Mouse (Mus musculus) ES-Bruce4 (cell line): ENCODE results near the gene Tbc1d1. TPM values are rescaled to one million over a fixed set of nuclear protein-coding genes. Genes with fewer than 3 reads are reported as not detected.

Experiments
- H3K27ac ChIP-seq: 2 replicates; pipeline ENCODE4 v1.5.1; 2012; ENCODE audit warnings: low read length, inconsistent platforms; ENCODE audit not compliant: insufficient read depth
- H3K27me3 ChIP-seq: 2 replicates; pipeline ENCODE4 v1.6.1; 2012; ENCODE audit warnings: mild to moderate bottlenecking, low read length, inconsistent platforms; ENCODE audit not compliant: control insufficient read depth, poor library complexity, insufficient read depth, severe bottlenecking
- H3K36me3 ChIP-seq: 2 replicates; pipeline ENCODE4 v1.6.1; 2012; ENCODE audit warnings: inconsistent platforms, mild to moderate bottlenecking, low read length, moderate library complexity; ENCODE audit not compliant: control insufficient read depth, poor library complexity, insufficient read depth, severe bottlenecking
- H3K4me1 ChIP-seq: one replicate; pipeline ENCODE4 v1.8.1; 2011; ENCODE audit warnings: low read length; ENCODE audit not compliant: control insufficient read depth, insufficient read depth
- H3K4me3 ChIP-seq: 2 replicates; pipeline ENCODE4 v1.5.1; 2011; ENCODE audit warnings: low read depth, mild to moderate bottlenecking, low read length
- H3K9ac ChIP-seq: 2 replicates; pipeline ENCODE4 v1.6.1; 2012; ENCODE audit warnings: low read depth, mild to moderate bottlenecking, inconsistent platforms; ENCODE audit not compliant: poor library complexity, severe bottlenecking
- H3K9me3 ChIP-seq: replicated peaks from 2 replicates; pipeline ENCODE4 v1.6.1; 2012; ENCODE audit warnings: mild to moderate bottlenecking, low read length, inconsistent platforms; ENCODE audit not compliant: control insufficient read depth, poor library complexity, insufficient read depth, severe bottlenecking
- CTCF ChIP-seq: IDR thresholded peaks from one replicate; pipeline ENCODE4 v1.8.1; 2011; ENCODE audit warnings: low read depth, low read length
- EP300 ChIP-seq: IDR thresholded peaks from 2 replicates; pipeline ENCODE4 v1.6.1; 2011; ENCODE audit warnings: low read depth, low read length; ENCODE audit not compliant: insufficient read depth
- POLR2A ChIP-seq: IDR thresholded peaks from one replicate; pipeline ENCODE4 v1.8.1; 2011; ENCODE audit warnings: low read length; ENCODE audit not compliant: insufficient read depth
- polyA plus RNA-seq: library from polyadenylated mRNA; stranded (reverse); fragments of >200 nt; gene quantifications from 2 replicates; pipeline ENCODE4 v1.2.4, GENCODE M21; 2011; ENCODE audit warnings: low read depth; ENCODE audit not compliant: missing spikeins, insufficient read depth, insufficient read length

Gene Tbc1d1
- polyA plus RNA-seq, 1 experiment = 46.2 TPM

DNA sequence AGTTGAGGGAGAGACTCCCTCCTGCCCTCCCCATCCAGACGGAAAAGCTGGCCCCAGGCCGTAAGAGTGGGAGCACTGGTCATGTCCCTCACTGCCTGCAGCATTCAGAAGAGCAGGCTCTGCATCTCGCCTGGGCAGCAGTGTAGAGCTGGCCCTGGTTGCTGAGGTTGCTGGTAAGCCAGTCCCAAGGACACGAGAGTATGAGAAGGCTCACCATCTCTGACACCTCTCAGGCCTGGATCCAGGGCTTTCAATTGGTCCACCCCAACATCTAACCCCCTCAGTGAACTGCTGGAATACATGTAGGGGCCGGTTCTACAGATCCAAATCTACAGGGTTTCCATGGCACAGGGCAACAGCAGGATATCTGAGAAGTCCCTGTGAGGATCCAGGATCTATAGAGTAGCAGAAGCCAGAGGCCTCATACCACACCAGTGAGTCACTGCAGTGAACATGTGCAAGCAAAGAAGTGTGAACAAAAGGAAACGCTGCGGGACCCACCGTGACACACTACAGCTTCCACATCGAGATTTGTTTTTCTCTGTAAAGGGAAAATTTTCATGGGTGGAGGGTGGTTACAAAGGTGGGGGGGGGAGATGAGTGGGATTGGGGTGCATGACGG is 9.6 kb upstream of the Tbc1d1 start:
- no peaks in the 10 kb centered on the region for H3K9me3 ChIP-seq
- no peaks in the 10 kb centered on the region for H3K4me1 ChIP-seq
- no peak for TF ChIP-seq EP300
- TF ChIP-seq CTCF = no peak
- no peak for TF ChIP-seq POLR2A
- no peak overlapping the region for H3K9ac ChIP-seq
- H3K27ac ChIP-seq = no peak overlapping the region
- H3K27me3 ChIP-seq = no peaks in the 10 kb centered on the region
- H3K36me3 ChIP-seq = no peaks in the 10 kb centered on the region
- H3K4me3 ChIP-seq = no peak overlapping the region

- TF ChIP-seq EP300 (no peak), CTCF (no peak), POLR2A (no peak)
- Histone ChIP-seq H3K27me3 (no peaks in the 10 kb centered on the region), H3K4me3 (peak overlapping the region; percentile 9; the same call in 1 of the 2 replicates), H3K4me1 (no peaks in the 10 kb centered on the region), H3K9ac (no peak overlapping the region), H3K27ac (no peak overlapping the region), H3K36me3 (no peaks in the 10 kb centered on the region), H3K9me3 (no peaks in the 10 kb centered on the region)
Observed at GRCm38 (mm10) chr5:64149184-64150127, 6.6 kb upstream of the Tbc1d1 start.

- TF ChIP-seq POLR2A = no peak
- TF ChIP-seq EP300 = no peak
- TF ChIP-seq CTCF = no peak
- no peak overlapping the region for H3K27ac ChIP-seq
Observed at GRCm38 (mm10) chr5:64153319-64153718, 2.8 kb upstream of the Tbc1d1 start.

DNA sequence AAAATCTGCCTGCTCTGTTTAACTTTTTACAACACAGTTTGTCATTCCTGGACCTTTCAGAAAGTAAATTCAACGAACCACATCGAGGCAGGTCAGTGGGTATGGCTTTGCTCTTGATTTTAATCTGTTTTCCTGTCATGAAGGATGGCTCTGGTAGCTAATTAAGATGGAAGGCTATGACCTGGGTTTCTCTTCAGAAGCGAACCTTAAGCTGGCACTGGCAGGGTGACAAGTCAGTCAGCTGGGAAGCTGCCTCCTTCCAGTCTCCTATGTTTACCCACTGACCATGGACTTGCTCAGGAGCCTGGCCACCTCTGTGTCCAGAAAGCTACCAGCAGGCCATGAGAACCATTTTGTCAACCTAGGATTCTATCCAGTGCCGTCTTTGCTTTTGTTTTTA is 474 bp downstream of the Tbc1d1 start:
- H3K27me3 ChIP-seq = peaks cover 15% of the 10 kb centered on the region
- H3K27ac ChIP-seq = no peak overlapping the region

More at GRCm38 (mm10) chr5:64153319-64153718, 2.8 kb upstream of the Tbc1d1 start:
- Histone ChIP-seq H3K4me1 (no peaks in the 10 kb centered on the region), H3K9ac (no peak overlapping the region), H3K4me3 (no peak overlapping the region), H3K9me3 (no peaks in the 10 kb centered on the region), H3K27me3 (0 out of 2 replicates have a peak, but pooled peaks cover 1% of the 10 kb centered on the region), H3K36me3 (no peaks in the 10 kb centered on the region)

DNA sequence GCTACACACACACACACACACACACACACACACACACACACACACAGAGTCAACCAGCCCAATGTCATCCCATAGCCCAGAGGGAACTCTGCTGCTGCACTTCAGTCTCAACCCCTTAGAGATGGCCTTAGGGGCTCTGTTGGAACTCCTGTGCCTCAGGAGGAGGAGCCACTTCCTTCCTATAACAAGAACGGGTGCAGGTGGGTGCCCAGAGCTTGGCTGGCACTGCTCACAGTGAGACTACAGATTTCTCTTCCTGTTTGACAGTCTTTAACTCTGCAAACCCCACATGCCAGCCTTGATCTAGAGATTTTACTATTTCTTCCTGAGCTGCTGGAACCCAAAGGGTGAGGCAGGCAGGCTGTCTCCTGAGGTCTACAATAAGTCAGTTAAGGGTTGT is 1.8 kb downstream of the Tbc1d1 start:
- TF ChIP-seq POLR2A = no peak
- no peak for TF ChIP-seq CTCF
- no peak for TF ChIP-seq EP300
- Histone ChIP-seq H3K27me3 (peaks cover 15% of the 10 kb centered on the region), H3K4me1 (no peaks in the 10 kb centered on the region), H3K27ac (no peak overlapping the region), H3K9ac (no peak overlapping the region), H3K4me3 (no peak overlapping the region), H3K9me3 (no peaks in the 10 kb centered on the region), H3K36me3 (no peaks in the 10 kb centered on the region)

More for the DNA sequence above, 474 bp downstream of the Tbc1d1 start:
- TF ChIP-seq POLR2A (no peak), CTCF (no peak), EP300 (no peak)
- Histone ChIP-seq H3K9ac (no peak overlapping the region), H3K4me1 (no peaks in the 10 kb centered on the region), H3K9me3 (no peaks in the 10 kb centered on the region), H3K4me3 (no peak overlapping the region), H3K36me3 (no peaks in the 10 kb centered on the region)

DNA sequence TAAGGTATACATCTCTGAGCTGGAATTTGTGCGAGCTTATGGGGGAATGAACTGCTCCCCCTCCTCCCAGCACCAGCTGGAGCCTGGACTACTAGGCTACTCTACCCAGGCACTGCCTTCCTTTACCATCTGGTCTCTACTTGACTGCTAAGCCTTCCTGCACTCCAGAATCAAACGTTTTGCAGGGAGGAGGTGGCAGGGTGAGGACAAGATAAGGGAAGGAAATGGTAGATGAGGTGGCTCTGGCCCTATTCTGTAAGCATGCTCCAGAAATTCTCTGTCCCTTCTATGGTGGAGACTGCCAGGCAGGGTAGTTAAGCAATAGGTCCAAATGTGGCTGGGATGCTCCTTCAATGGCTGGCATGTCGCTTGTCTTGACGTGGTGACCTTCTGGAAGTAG is 2.4 kb downstream of the Tbc1d1 start:
- Histone ChIP-seq H3K9me3 (no peaks in the 10 kb centered on the region), H3K27ac (no peak overlapping the region)
- TF ChIP-seq POLR2A (no peak), EP300 (no peak), CTCF (no peak)

More for the DNA sequence above, 2.4 kb downstream of the Tbc1d1 start:
- no peak overlapping the region for H3K4me3 ChIP-seq
- no peaks in the 10 kb centered on the region for H3K36me3 ChIP-seq
- no peaks in the 10 kb centered on the region for H3K4me1 ChIP-seq
- H3K27me3 ChIP-seq = peaks cover 15% of the 10 kb centered on the region
- no peak overlapping the region for H3K9ac ChIP-seq
